In genomic region chr14:122453996-122454738, GRCm38 (mm10) we compare ENCODE assay signal across 9 mouse cellular contexts. TPM values are rescaled to one million over a fixed set of nuclear protein-coding genes. Genes with fewer than 3 reads are reported as not detected.
DNase-seq lines count a peak whose midpoint lies in the region; ATAC-seq and TF ChIP-seq lines count a peak whose summit lies in the region.
"Had no signal": no experiment of that assay in that cellular context is flagged by ENCODE, and none has a peak within 500 bp of the region (broad histone marks: within the 10 kb centered on the region; RNA-seq: fewer than 3 reads in every experiment).

No protein-coding gene starts in this region.

- peak overlapping the region; percentile 31; the same call in 1 of the 2 replicates for H3K9ac ChIP-seq in ES-Bruce4 (ENCODE audit: low read depth, poor library complexity, severe bottlenecking)
- H3K9ac ChIP-seq in forebrain, embryonic 15.5 days (replicated peaks) = no peak overlapping the region
- no peak overlapping the region for H3K9ac ChIP-seq in liver, embryonic 15.5 days

- no peak for TF ChIP-seq EP300 in ES-Bruce4 (IDR thresholded peaks at IDR 0.05; ENCODE audit: insufficient read depth, low read depth, low read length)

- DNase-seq in cerebellum, adult 9-10 months = peak; percentile 47
- no peak for DNase-seq in cerebellum, adult 11-12 months
- no peak for DNase-seq in testis, postnatal 10 days (ENCODE audit: low spot score)
- DNase-seq in ovary, postnatal 10 days (ENCODE audit: low spot score) = no peak

- H3K4me1 ChIP-seq in ES-Bruce4 (ENCODE audit: control insufficient read depth, insufficient read depth, low read length) = no peaks in the 10 kb centered on the region
- H3K4me1 ChIP-seq in forebrain, embryonic 15.5 days = peaks cover 49% of the 10 kb centered on the region
- peaks cover 9% of the 10 kb centered on the region for H3K4me1 ChIP-seq in liver, embryonic 15.5 days (replicated peaks)

- no peak overlapping the region for H3K27ac ChIP-seq in ES-Bruce4 (ENCODE audit: insufficient read depth, low read length)
- peak overlapping the region; percentile 76 for H3K27ac ChIP-seq in forebrain, embryonic 15.5 days (replicated peaks)
- H3K27ac ChIP-seq in liver, embryonic 15.5 days (replicated peaks) = no peak overlapping the region

- H3K9me3 ChIP-seq in ES-Bruce4 (replicated peaks; ENCODE audit: control insufficient read depth, insufficient read depth, low read length, poor library complexity, severe bottlenecking) = no peaks in the 10 kb centered on the region
- H3K9me3 ChIP-seq in forebrain, embryonic 15.5 days = no peaks in the 10 kb centered on the region
- H3K9me3 ChIP-seq in liver, embryonic 15.5 days (replicated peaks) = no peaks in the 10 kb centered on the region

- no peak for TF ChIP-seq CTCF in ES-Bruce4 (IDR thresholded peaks at IDR 0.05; ENCODE audit: low read depth, low read length)

- no peak for TF ChIP-seq POLR2A in ES-Bruce4 (IDR thresholded peaks at IDR 0.05; ENCODE audit: insufficient read depth, low read length)

- H3K27me3 ChIP-seq in ES-Bruce4 (ENCODE audit: control insufficient read depth, insufficient read depth, low read length, poor library complexity, severe bottlenecking) = 0 out of 2 replicates have a peak, but pooled peaks cover 4% of the 10 kb centered on the region
- peaks cover 34% of the 10 kb centered on the region for H3K27me3 ChIP-seq in forebrain, embryonic 15.5 days
- H3K27me3 ChIP-seq in liver, embryonic 15.5 days = peaks cover 66% of the 10 kb centered on the region

- ATAC-seq in forebrain, embryonic 15.5 days (replicated peaks) = peak; percentile 35; the same call in 1 of the 2 replicates
- no peak for ATAC-seq in liver, embryonic 15.5 days (ENCODE audit: insufficient read depth)
- ATAC-seq in CD4-positive, CD25-positive, alpha-beta regulatory T cell, adult 4 months = no peak

- H3K36me3 ChIP-seq in ES-Bruce4 (ENCODE audit: control insufficient read depth, insufficient read depth, low read length, poor library complexity, severe bottlenecking) = no peaks in the 10 kb centered on the region
- H3K36me3 ChIP-seq in forebrain, embryonic 15.5 days = no peaks in the 10 kb centered on the region
- no peaks in the 10 kb centered on the region for H3K36me3 ChIP-seq in liver, embryonic 15.5 days (replicated peaks)

- H3K4me3 ChIP-seq in ES-Bruce4 (ENCODE audit: low read depth, low read length) = no peak overlapping the region
- no peak overlapping the region; the same call in 1 of the 2 replicates for H3K4me3 ChIP-seq in forebrain, embryonic 15.5 days
- no peak overlapping the region for H3K4me3 ChIP-seq in liver, embryonic 15.5 days (replicated peaks)

- peak overlapping the region; percentile 46 for H3K4me2 ChIP-seq in forebrain, embryonic 15.5 days (replicated peaks)
- H3K4me2 ChIP-seq in liver, embryonic 15.5 days = peak overlapping the region; percentile 38; the same call in 1 of the 2 replicates

- 5% methylated on average over 12 of the region's 12 CpGs for WGBS in forebrain, embryonic 15.5 days
- 19% methylated on average over 12 of the region's 12 CpGs for WGBS in liver, embryonic 15.5 days (ENCODE audit: insufficient replicate concordance)

RNA-seq across cellular contexts. Expression of gene Gm5089, which starts 3.3 kb away (rescaled TPM):
- 0.33 and 0.40 TPM in 2 replicates for polyA plus RNA-seq in ES-Bruce4 (2011; ENCODE audit: insufficient read depth, insufficient read length, low read depth, missing spikeins)
- 0.74 and 0.75 TPM in 2 replicates for polyA plus RNA-seq in forebrain, embryonic 15.5 days (2015; fragmentation: Nextera tagmentation; extraction: Ambion mirVana)
- not detected in 2 replicates for polyA plus RNA-seq in liver, embryonic 15.5 days (2015; fragmentation: Nextera tagmentation; extraction: Ambion mirVana)
- polyA plus RNA-seq in CD4-positive, CD25-positive, alpha-beta regulatory T cell, adult 4 months (2017; shearing (Covaris generic)) = not detected

RNA-seq across cellular contexts. Expression of gene Zic5, which starts 11.3 kb away (rescaled TPM):
- polyA plus RNA-seq in ES-Bruce4 (2011; ENCODE audit: insufficient read depth, insufficient read length, low read depth, missing spikeins) = 24.8 and 26.6 TPM in 2 replicates
- 14.2 and 15.2 TPM in 2 replicates for polyA plus RNA-seq in forebrain, embryonic 15.5 days (2015; fragmentation: Nextera tagmentation; extraction: Ambion mirVana)
- not detected in 2 replicates for polyA plus RNA-seq in liver, embryonic 15.5 days (2015; fragmentation: Nextera tagmentation; extraction: Ambion mirVana)
- not detected for polyA plus RNA-seq in CD4-positive, CD25-positive, alpha-beta regulatory T cell, adult 4 months (2017; shearing (Covaris generic))

RNA-seq across cellular contexts. Expression of gene Zic2, which starts 21.1 kb away (rescaled TPM):
- 25.2 and 27.0 TPM in 2 replicates for polyA plus RNA-seq in ES-Bruce4 (2011; ENCODE audit: insufficient read depth, insufficient read length, low read depth, missing spikeins)
- 8.4 and 9.3 TPM in 2 replicates for polyA plus RNA-seq in forebrain, embryonic 15.5 days (2015; fragmentation: Nextera tagmentation; extraction: Ambion mirVana)
- polyA plus RNA-seq in liver, embryonic 15.5 days (2015; fragmentation: Nextera tagmentation; extraction: Ambion mirVana) = not detected in 2 replicates
- not detected for polyA plus RNA-seq in CD4-positive, CD25-positive, alpha-beta regulatory T cell, adult 4 months (2017; shearing (Covaris generic))

RNA-seq across cellular contexts. Expression of gene Gm10837, which starts 36.2 kb away (rescaled TPM):
- polyA plus RNA-seq in ES-Bruce4 (2011; ENCODE audit: insufficient read depth, insufficient read length, low read depth, missing spikeins) = not detected in 2 replicates
- polyA plus RNA-seq in forebrain, embryonic 15.5 days (2015; fragmentation: Nextera tagmentation; extraction: Ambion mirVana) = 0.57 and 0.63 TPM in 2 replicates
- polyA plus RNA-seq in liver, embryonic 15.5 days (2015; fragmentation: Nextera tagmentation; extraction: Ambion mirVana) = not detected in 2 replicates
- not detected for polyA plus RNA-seq in CD4-positive, CD25-positive, alpha-beta regulatory T cell, adult 4 months (2017; shearing (Covaris generic))
- polyA plus RNA-seq: frontal cortex, adult 2 months had no signal

Comparison
In these comparisons a context has a peak if more than half of its experiments do, and no peak if none do; other contexts are left out.
1. RNA of gene Zic5, which starts 11.3 kb away (polyA plus RNA-seq): 24.8 to 26.6 TPM in ES-Bruce4 and 14.2 to 15.2 TPM in forebrain, embryonic 15.5 days; not detected in liver, embryonic 15.5 days and not detected in CD4-positive, CD25-positive, alpha-beta regulatory T cell, adult 4 months; every median in the first group is over 10 times any median in the second.